Mouse (Mus musculus) kidney, embryonic 15.5 days (tissue): ENCODE measurements at regions not wholly inside any gene's neighbourhood (a gene's known extent, or its start where the extent isn't known, plus 50 kb on each side); places are given as distances from the start of the nearest gene placed in this dataset.

ENCODE experiments used
- ATAC-seq: fragments of 200-750 bp; cut with Nextera tagmentation; replicated peaks from 2 replicates; pipeline ENCODE4 v1.8.0; 2017; ENCODE audit warnings: moderate TSS enrichment; ENCODE audit not compliant: low FRiP score
- H3K27ac ChIP-seq: fragments of 300-500 bp; sonication (generic); 2 replicates; pipeline ENCODE4 v1.5.1; 2015; ENCODE audit warnings: mild to moderate bottlenecking, inconsistent platforms
- H3K27me3 ChIP-seq: fragments of 300-500 bp; sonication (generic); 2 replicates; pipeline ENCODE4 v1.6.1; 2015; ENCODE audit warnings: inconsistent platforms
- H3K36me3 ChIP-seq: fragments of 300-500 bp; sonication (generic); 2 replicates; pipeline ENCODE4 v1.6.1; 2015; ENCODE audit warnings: inconsistent platforms
- H3K4me1 ChIP-seq: fragments of 300-500 bp; sonication (generic); 2 replicates; pipeline ENCODE4 v1.6.1; 2015; ENCODE audit warnings: inconsistent platforms
- H3K4me2 ChIP-seq: fragments of 300-500 bp; sonication (generic); 2 replicates; pipeline ENCODE4 v1.6.1; 2015; ENCODE audit warnings: moderate library complexity, mild to moderate bottlenecking, inconsistent platforms
- H3K4me3 ChIP-seq: fragments of 300-500 bp; sonication (generic); replicated peaks from 2 replicates; pipeline ENCODE4 v1.5.1; 2015; ENCODE audit warnings: mild to moderate bottlenecking, inconsistent platforms
- H3K9ac ChIP-seq: fragments of 300-500 bp; sonication (generic); 2 replicates; pipeline ENCODE4 v1.6.1; 2015; ENCODE audit warnings: mild to moderate bottlenecking, inconsistent platforms
- H3K9me3 ChIP-seq: fragments of 300-500 bp; sonication (generic); replicated peaks from 2 replicates; pipeline ENCODE4 v1.6.1; 2016; ENCODE audit warnings: inconsistent platforms
- WGBS: fragments of 180-500 bp; shearing (Covaris S2); methylation state at CpG from one replicate; pipeline ENCODE4 v1.1.7; 2015; ENCODE audit warnings: mixed read lengths; 5-methylcytosine and 5-hydroxymethylcytosine counted together

DNA sequence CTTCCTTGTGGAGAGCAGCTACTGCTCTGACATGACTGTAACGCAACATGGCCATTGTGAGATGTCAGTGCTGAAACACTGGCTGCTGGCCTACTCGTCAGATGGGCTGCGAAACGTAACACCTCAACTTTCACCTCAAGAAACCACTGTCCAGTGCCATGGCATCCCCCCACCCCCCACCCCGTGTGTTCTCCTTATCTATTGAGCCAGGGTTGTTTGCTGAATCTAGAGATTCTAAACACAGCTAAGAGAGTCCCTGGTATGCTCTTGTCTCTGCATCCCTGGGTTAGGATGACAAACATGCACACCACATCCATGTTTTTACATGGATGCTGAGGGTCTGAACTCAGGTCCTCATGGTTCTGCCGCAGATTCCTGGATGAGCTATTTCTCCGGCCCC is 134.1 kb upstream of the Slc7a14 start:
- H3K4me3 ChIP-seq = no peak overlapping the region
- H3K36me3 ChIP-seq = no peaks in the 10 kb centered on the region
- H3K27me3 ChIP-seq = no peaks in the 10 kb centered on the region
- no peaks in the 10 kb centered on the region for H3K4me1 ChIP-seq
- H3K4me2 ChIP-seq = no peak overlapping the region
- 0 out of 2 replicates have a peak, but pooled peaks cover 9% of the 10 kb centered on the region for H3K9me3 ChIP-seq
- ATAC-seq = no peak
- H3K9ac ChIP-seq = no peak overlapping the region
- 82% methylated on average over 7 of the region's 7 CpGs for WGBS
- no peak overlapping the region for H3K27ac ChIP-seq

DNA sequence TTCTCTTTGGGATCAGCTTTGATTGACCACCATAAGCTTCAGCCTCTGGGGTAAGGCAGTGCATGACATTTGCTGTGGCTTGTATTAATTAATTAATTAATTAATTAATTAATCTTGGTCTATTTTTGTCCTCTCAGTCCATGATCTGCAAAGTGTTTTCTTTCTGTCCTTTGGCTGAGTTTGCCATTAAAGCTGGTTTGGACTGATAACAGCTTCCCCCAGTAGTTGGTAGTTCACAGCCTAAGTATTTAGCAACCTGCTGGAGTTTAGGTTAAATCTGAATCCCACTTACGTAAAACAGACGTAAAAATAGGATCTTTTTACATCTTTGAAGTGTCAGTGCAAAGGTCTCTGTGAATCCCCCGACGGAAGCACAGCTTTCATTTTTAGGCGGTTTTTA is 133.7 kb upstream of the Slc7a14 start:
- WGBS = 82% methylated on average over 5 of the region's 5 CpGs

GRCm38 (mm10) chr3:31440282-31440681 is 130.1 kb upstream of the Slc7a14 start:
- no peak overlapping the region for H3K9ac ChIP-seq
- no peak for ATAC-seq
- WGBS = 84% methylated on average over 2 of the region's 2 CpGs
- H3K27ac ChIP-seq = no peak overlapping the region
- H3K9me3 ChIP-seq = 0 out of 2 replicates have a peak, but pooled peaks cover 5% of the 10 kb centered on the region
- H3K4me2 ChIP-seq = no peak overlapping the region
- H3K4me1 ChIP-seq = no peaks in the 10 kb centered on the region
- no peaks in the 10 kb centered on the region for H3K36me3 ChIP-seq
- no peak overlapping the region for H3K4me3 ChIP-seq
- no peaks in the 10 kb centered on the region for H3K27me3 ChIP-seq

More for the DNA sequence above, 133.7 kb upstream of the Slc7a14 start:
- no peak for ATAC-seq
- Histone ChIP-seq H3K27me3 (no peaks in the 10 kb centered on the region), H3K4me3 (no peak overlapping the region), H3K9ac (no peak overlapping the region), H3K4me1 (no peaks in the 10 kb centered on the region), H3K27ac (no peak overlapping the region), H3K4me2 (no peak overlapping the region), H3K9me3 (0 out of 2 replicates have a peak, but pooled peaks cover 9% of the 10 kb centered on the region), H3K36me3 (no peaks in the 10 kb centered on the region)

DNA sequence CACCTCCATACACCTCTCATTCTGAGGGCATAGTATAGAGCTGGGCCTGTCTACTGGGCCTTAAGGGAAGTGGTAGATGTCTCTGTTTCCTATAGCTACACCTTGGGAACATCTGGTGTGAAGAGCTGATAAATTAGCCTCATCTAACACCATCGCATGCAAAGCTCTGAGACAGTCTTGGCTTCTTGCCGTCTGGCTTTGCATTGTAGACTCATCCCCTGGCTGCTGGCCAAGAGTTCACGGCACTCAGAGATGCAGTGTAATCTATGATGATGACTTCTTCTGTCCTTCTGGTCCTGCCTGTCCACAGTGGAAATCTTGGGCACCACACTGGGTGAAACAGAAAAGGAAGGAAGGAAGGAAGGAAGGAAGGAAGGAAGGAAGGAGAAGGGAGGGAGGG is 127.8 kb upstream of the Slc7a14 start:
- Histone ChIP-seq H3K4me3 (no peak overlapping the region), H3K4me1 (no peaks in the 10 kb centered on the region), H3K27me3 (no peaks in the 10 kb centered on the region), H3K27ac (no peak overlapping the region), H3K9ac (no peak overlapping the region), H3K36me3 (no peaks in the 10 kb centered on the region), H3K4me2 (no peak overlapping the region), H3K9me3 (0 out of 2 replicates have a peak, but pooled peaks cover 5% of the 10 kb centered on the region)
- 60% methylated on average over 3 of the region's 3 CpGs for WGBS
- no peak for ATAC-seq

GRCm38 (mm10) chr3:31435204-31435963 is 125.2 kb upstream of the Slc7a14 start:
- no peaks in the 10 kb centered on the region for H3K36me3 ChIP-seq
- H3K9me3 ChIP-seq = no peaks in the 10 kb centered on the region
- H3K4me1 ChIP-seq = no peaks in the 10 kb centered on the region
- no peak overlapping the region for H3K4me2 ChIP-seq
- H3K9ac ChIP-seq = no peak overlapping the region
- no peaks in the 10 kb centered on the region for H3K27me3 ChIP-seq
- no peak overlapping the region for H3K4me3 ChIP-seq
- no peak for ATAC-seq
- 76% methylated on average over 3 of the region's 3 CpGs for WGBS
- H3K27ac ChIP-seq = no peak overlapping the region

- H3K9ac ChIP-seq = no peak overlapping the region
- H3K4me1 ChIP-seq = no peaks in the 10 kb centered on the region
- H3K9me3 ChIP-seq = no peaks in the 10 kb centered on the region
- no peak for ATAC-seq
- H3K27ac ChIP-seq = no peak overlapping the region
- H3K4me3 ChIP-seq = no peak overlapping the region
- H3K27me3 ChIP-seq = no peaks in the 10 kb centered on the region
- no peak overlapping the region for H3K4me2 ChIP-seq
- H3K36me3 ChIP-seq = no peaks in the 10 kb centered on the region
- 86% methylated on average over 9 of the region's 9 CpGs for WGBS
Observed at GRCm38 (mm10) chr3:31433201-31433600, 123.0 kb upstream of the Slc7a14 start.

DNA sequence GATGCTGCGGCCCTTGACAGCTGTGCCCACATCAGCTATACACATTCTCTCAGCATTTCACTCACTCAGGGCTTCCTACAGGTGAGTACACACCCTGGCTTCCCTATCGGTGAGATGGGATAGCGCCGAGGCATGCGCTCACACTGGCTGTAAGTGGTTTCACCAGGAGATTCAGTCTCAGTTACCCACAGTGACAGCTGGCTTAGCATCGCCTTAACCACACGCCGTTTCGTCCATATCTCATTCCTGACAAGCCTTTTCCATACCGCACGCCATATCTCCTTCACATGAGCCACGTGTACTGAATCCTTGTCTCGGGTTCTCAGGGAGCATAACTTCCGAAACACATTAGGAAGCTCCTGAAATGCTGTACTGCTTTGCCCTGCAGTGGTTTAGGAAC is 113.3 kb upstream of the Slc7a14 start:
- no peak for ATAC-seq
- H3K27me3 ChIP-seq = no peaks in the 10 kb centered on the region
- WGBS = 92% methylated on average over 14 of the region's 14 CpGs
- H3K4me3 ChIP-seq = no peak overlapping the region
- no peaks in the 10 kb centered on the region for H3K9me3 ChIP-seq
- no peak overlapping the region for H3K27ac ChIP-seq
- no peaks in the 10 kb centered on the region for H3K4me1 ChIP-seq
- H3K9ac ChIP-seq = no peak overlapping the region
- no peak overlapping the region for H3K4me2 ChIP-seq
- H3K36me3 ChIP-seq = no peaks in the 10 kb centered on the region

- 82% methylated on average over 4 of the region's 4 CpGs for WGBS
- Histone ChIP-seq H3K4me3 (no peak overlapping the region), H3K4me2 (no peak overlapping the region), H3K9ac (no peak overlapping the region), H3K4me1 (no peaks in the 10 kb centered on the region), H3K36me3 (no peaks in the 10 kb centered on the region), H3K27me3 (no peaks in the 10 kb centered on the region), H3K27ac (no peak overlapping the region), H3K9me3 (no peaks in the 10 kb centered on the region)
- ATAC-seq = no peak
Observed at GRCm38 (mm10) chr3:31408802-31409201, 98.6 kb upstream of the Slc7a14 start.

DNA sequence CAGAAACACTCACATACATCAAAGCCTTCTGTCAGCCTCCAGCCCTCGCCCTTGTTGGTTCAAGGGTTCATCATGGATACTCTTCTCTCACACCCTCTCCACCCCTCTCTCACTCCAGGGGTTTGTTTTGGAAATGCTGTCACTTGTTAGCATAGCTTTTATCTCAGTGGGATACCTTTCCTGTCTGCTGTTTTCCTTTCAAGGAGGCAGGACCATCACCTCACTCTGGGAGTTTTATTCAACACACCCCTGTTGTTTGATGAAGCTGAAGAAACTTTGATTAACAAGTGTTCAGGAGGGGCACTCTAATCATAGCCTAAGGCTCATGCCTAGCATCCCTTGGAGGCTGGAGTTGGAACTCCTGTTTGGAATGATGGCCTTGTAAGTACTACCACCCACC is 95.7 kb upstream of the Slc7a14 start:
- Histone ChIP-seq H3K27me3 (no peaks in the 10 kb centered on the region), H3K9ac (no peak overlapping the region), H3K4me1 (no peaks in the 10 kb centered on the region), H3K36me3 (no peaks in the 10 kb centered on the region), H3K4me2 (no peak overlapping the region), H3K27ac (no peak overlapping the region), H3K9me3 (no peaks in the 10 kb centered on the region), H3K4me3 (no peak overlapping the region)
- WGBS = 28% methylated on average over 1 of the region's 1 CpGs
- ATAC-seq = no peak

DNA sequence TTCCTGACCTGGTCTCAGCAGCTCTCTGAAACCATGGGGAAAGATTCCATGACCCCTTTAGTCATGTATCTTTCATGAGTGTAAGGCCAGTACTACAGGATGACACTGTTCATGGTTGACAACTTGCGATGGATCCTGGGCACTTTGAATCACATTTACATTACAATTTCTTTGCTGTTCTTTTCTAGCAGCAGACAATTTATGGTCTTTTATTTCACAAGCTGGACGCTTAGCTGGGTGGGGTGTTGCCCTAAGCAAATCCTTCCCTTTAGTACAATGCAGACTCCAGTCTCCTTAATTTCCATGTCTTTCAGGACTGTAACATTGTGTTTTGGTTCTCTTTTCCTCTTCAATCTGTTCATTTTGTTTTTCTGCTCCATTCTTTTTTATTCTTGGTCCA is 89.0 kb upstream of the Slc7a14 start:
- H3K9ac ChIP-seq = no peak overlapping the region
- H3K4me2 ChIP-seq = no peak overlapping the region

DNA sequence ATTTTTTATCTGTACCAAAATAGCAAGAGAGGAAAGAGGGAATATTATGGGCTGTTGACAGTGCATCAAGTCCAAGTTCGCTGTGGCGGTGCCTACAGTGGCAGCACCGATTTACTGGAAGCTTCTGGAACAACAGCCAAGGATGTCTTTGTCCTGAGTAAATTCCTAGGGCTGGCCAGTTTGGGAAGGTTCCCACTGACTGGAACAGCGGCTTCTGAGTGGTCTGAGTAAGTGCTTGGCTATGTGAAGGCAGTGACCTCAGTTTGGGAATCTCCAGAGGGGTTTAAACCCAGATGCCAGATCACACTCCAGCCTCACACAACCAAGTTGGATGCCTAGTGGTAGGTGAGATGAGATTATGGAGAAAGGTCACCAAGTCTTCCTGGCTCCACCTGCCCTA is 84.4 kb upstream of the Slc7a14 start:
- Histone ChIP-seq H3K36me3 (no peaks in the 10 kb centered on the region), H3K27ac (no peak overlapping the region), H3K27me3 (no peaks in the 10 kb centered on the region), H3K4me1 (no peaks in the 10 kb centered on the region), H3K9ac (no peak overlapping the region), H3K9me3 (no peaks in the 10 kb centered on the region), H3K4me3 (no peak overlapping the region), H3K4me2 (no peak overlapping the region)
- WGBS = 87% methylated on average over 4 of the region's 4 CpGs
- no peak for ATAC-seq

More for the DNA sequence above, 89.0 kb upstream of the Slc7a14 start:
- Histone ChIP-seq H3K9me3 (0 out of 2 replicates have a peak, but pooled peaks cover 7% of the 10 kb centered on the region), H3K27me3 (no peaks in the 10 kb centered on the region), H3K4me1 (no peaks in the 10 kb centered on the region), H3K27ac (no peak overlapping the region), H3K4me3 (no peak overlapping the region), H3K36me3 (no peaks in the 10 kb centered on the region)
- no peak for ATAC-seq
- WGBS = 78% methylated on average over 2 of the region's 2 CpGs

GRCm38 (mm10) chr3:31389955-31390354 is 79.8 kb upstream of the Slc7a14 start:
- Histone ChIP-seq H3K4me2 (no peak overlapping the region), H3K36me3 (no peaks in the 10 kb centered on the region), H3K4me3 (no peak overlapping the region), H3K9me3 (no peaks in the 10 kb centered on the region), H3K27me3 (no peaks in the 10 kb centered on the region), H3K4me1 (no peaks in the 10 kb centered on the region), H3K27ac (no peak overlapping the region), H3K9ac (no peak overlapping the region)
- no peak for ATAC-seq
- WGBS = 57% methylated on average over 2 of the region's 2 CpGs

DNA sequence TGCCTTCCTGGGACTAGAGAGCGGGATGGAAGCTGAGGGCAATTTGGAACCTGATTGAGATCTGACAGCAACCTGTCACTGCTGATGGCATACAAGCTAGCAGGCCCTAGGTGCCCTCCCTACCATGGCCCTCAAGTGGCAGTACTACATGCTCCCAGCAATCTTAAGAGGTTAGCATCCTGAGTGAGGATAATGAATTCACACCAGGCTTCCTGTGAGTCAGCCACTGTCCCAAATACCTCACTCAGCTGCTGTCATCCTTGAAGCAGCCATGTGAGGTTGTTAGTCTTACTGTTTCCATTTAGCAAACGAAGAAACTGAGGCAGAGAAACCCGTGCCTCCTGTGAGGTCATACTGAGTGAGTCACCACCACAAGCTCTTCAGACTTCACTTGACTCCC is 65.5 kb upstream of the Slc7a14 start:
- WGBS = 76% methylated on average over 3 of the region's 3 CpGs
- H3K27me3 ChIP-seq = no peaks in the 10 kb centered on the region

More for the DNA sequence above, 65.5 kb upstream of the Slc7a14 start:
- Histone ChIP-seq H3K36me3 (no peaks in the 10 kb centered on the region), H3K4me1 (no peaks in the 10 kb centered on the region), H3K27ac (no peak overlapping the region), H3K9ac (no peak overlapping the region), H3K4me3 (no peak overlapping the region), H3K9me3 (no peaks in the 10 kb centered on the region), H3K4me2 (no peak overlapping the region)
- ATAC-seq = no peak
